Mouse (Mus musculus) layer of hippocampus, postnatal 10 days (tissue): ENCODE measurements around the gene Dgke. TPM values are rescaled to one million over a fixed set of nuclear protein-coding genes. Genes with fewer than 3 reads are reported as not detected.
"Not testable (repeated sequence)": the region's sequence is repeated elsewhere in the genome, so short reads cannot be mapped to it uniquely, and the experiment has no call there.

Source experiments
- DNase-seq, 2 experiments: peaks; one replicate each; pipeline ENCODE4 v3.0.0; 2021; ENCODE audit warnings: low spot score in 2 of 2
- total RNA-seq, 2 experiments: library from RNA; stranded (reverse); gene quantifications; 2 replicates each; pipeline ENCODE4 v1.2.3; 2021

Dgke gene
- total RNA-seq, 2 experiments from 2014 or later, result 35.4 to 37.8 TPM

DNA sequence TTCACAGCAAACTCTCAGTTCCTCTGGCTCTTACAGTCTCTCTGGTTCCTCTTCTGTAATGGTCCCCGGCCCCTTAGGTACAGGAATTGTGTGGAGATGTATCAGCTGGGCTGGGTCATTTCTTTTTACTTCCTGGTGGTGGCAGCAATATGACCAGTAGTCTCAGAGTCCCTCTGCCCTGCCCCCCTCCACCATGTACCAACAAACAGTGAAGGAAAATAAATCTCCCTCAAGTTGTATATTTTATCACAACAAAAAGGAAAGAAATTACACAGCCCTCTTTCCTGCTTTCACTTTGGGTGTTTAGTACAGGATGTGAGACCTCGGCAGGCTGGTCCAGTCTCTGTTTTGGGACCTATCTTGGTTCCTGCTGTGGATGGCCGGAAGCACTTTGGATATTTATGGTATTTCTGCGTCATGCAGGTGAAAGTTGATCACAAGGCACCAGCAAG is 9.7 kb upstream of the Dgke start:
- DNase-seq, result no peak

DNA sequence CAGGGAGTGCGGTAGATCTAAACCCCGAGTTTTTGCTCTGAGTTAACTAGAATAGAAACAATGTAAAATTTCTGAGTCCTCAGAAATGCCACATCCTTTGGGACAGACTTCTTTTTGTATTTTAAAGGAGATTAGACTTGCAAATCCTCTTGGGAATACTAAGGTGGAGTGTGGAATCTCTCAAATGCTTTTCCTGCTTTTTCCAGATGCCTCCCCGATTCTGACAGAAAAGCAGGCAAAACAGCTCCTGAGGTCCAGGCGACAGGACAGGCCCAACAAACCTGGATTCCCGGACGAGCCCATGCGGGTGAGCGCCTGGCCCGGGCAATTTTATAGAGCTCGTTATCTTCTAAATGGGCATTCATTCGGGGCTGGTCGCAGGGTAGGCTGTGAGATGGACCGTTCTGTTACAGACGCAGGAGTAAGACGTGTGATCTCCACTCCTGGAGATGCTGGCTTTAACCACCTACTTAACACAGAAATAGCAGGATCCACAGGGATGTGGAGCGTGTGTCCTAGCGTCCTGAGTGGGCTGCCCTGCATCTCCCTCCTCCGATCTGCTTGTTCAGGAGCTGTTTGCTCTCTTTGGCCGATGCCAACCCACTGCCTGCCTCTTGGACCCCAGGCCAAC is 8.2 kb upstream of the Dgke start:
- no peak for DNase-seq

- DNase-seq, result no peak
Observed at GRCm38 (mm10) chr11:89073541-89073940, 6.9 kb upstream of the Dgke start, which contains the start of gene Gm525. Gm525 (plus strand) TSS chr11:89073841.

DNA sequence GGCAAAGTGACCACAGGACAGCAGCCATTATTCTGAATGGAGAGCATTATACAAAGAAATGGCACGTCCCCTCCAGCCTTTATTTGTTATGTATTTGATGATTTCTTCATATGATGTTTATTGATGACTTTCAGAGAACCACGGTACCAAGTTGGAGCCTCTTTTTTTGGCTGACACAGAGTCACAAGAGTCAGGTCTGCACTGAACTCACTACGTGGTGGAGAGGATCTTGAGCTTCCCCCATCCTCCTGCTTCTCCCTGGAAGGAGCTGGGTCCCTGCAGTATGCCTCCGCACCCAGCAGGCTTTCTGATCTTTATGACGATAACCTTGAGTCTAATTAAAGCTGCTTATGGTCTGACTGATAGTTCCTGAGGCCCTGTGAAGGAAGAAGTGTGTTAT is 4.9 kb upstream of the Dgke start:
- no peak for DNase-seq

GRCm38 (mm10) chr11:89069303-89069702 is 2.7 kb upstream of the Dgke start:
- DNase-seq, result peak; percentile 70 to 76

- DNase-seq, result no peak
Observed at GRCm38 (mm10) chr11:89068649-89069048, 2.0 kb upstream of the Dgke start.

GRCm38 (mm10) chr11:89067871-89068490 is 1.3 kb upstream of the Dgke start:
- no peak for DNase-seq

DNA sequence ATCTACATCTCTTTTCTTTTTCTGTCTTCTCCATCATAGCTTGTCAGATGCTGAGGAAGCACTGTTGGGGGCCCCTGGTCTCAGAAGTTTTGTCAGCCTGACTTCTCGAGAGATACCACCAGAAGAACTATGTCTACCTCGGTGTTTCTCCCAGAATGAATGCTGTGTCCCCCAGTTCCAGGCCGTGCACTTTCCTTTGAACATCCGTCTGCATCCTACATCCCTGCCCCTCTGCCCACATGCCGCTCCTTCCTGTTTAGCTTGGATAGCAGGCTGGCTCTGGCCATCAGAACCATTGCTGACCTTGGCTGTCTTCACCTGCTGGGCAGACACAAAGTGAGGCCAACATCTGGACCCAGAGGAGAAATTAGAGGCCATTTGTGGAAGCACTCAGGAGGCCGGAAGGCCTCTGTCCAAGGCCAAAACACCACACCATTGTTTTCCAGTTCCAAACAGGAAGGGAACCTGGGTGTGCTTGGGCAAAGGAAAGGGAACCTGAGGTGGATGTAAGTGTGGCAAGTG is 712 bp upstream of the Dgke start:
- no peak for DNase-seq

GRCm38 (mm10) chr11:89066126-89066525 is 524 bp downstream of the Dgke start:
- DNase-seq, result no peak

DNA sequence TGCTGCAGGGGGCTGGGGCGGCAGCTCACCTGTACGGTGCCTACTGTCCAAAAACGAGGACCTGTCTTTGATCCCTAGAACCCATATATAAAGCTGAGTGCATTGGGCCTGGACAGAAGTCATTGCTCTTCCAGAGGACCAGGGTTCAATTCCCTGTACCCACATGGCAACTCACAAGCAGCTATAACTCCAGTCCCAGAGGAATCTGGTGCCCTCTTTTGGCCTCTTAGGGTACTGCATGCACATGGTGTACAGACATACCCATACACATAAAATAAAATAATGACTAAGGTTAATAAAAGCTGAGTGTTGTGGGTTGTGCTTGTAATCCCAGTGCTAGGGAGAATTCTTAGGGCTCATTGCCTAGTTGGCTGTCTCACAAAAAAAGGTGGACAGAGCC is 1.4 kb downstream of the Dgke start:
- no peak for DNase-seq

DNA sequence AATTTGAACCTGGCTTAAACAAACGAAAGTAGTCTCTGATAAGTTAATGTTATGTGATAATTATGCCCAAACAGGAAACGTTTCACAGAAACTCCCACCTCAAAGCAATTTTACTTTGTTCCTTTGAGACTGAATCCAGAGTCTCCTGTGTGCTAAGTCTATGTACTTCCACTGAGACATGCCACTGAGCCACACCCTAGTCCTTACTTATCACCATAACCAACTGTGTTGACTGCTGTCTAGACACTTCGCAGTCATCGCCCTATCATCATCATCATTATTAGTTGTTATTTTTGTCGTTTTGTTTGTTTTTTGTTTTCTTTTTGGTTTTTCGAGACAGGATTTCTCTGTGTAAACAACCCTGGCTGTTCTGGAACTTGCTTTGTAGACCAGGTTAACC is 2.3 kb downstream of the Dgke start:
- DNase-seq, result no peak

DNA sequence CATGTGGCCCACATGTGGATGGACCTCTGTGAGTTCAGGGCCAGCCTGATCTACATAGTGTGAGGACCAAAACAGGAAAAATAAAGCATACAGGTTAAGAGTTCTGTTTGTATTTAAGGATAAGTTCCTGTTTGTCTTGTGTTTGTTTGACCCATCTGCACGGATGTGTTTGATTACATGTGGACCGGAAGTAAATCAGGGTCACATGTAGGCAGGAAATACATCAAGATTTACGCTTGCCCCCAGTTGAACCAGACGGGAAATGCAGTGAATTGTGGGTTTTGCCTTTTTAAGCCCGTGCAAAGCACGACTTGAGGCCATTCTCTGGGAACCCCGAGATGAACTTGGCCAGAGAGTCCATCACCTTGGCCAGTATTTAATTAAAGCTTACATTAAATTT is 5.3 kb downstream of the Dgke start:
- DNase-seq, result no peak

DNA sequence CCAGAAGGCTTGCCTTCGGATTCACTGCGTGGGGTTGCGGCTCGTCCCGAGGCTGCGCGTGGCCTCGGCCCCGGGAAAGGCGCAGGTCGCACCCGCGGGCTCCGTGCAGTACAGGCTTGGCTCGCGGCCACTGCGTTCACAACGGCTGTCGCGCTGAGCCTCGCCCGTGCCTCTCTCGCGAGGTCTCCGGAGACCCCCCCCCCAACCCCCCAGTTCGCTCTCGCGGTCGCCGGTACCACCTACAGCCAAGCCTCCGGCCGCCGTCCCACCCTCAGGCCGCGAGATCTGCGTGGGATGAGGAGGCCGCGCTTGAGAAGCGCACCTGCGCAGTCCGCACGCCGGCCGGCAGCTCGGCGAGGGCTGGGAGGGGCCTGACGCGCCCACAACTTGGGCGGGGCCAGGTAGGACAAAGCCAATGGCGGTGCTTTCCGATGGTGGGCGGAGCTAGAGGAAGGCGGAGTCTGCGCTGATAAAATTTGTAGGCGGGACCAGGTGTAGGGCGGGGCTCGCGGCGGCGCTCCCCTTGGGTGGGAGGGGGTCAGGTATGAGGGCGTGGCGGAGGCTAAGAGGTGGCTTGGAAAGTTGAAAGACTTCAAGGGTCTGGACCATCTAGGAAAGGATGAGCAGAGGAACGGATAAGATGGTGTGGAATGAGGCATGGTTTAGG is 6.1 kb downstream of the Dgke start:
- DNase-seq, result peak; percentile 87 to 91

DNA sequence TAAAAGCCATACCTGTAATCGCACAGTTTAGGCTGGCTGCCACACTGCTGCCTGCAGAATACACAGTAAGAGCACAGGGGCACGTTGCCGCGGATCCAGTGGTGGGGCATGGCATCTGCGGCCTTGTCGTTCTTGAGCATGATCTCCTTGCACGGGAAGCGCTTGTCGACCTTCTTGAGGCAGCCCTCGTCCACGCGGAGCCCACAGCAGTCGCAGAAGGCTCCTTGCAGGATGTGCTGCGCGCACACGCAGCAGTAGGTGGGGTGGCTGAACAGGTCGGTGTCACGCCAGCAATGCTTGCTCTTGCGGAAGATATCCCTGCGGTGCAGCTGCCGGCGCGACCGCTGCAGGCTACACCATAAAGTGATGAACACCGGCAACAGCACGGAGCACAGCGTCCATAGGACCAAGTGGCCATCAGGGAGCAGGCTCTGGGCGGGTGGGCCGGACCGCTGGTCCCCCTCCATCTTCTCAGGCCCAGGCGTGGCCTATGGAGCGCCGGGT is 6.7 kb downstream of the Dgke start:
- peak in 1 of 2 experiments; percentile 31 for DNase-seq

GRCm38 (mm10) chr11:89058515-89059270 is 8.0 kb downstream of the Dgke start:
- no peak for DNase-seq

DNA sequence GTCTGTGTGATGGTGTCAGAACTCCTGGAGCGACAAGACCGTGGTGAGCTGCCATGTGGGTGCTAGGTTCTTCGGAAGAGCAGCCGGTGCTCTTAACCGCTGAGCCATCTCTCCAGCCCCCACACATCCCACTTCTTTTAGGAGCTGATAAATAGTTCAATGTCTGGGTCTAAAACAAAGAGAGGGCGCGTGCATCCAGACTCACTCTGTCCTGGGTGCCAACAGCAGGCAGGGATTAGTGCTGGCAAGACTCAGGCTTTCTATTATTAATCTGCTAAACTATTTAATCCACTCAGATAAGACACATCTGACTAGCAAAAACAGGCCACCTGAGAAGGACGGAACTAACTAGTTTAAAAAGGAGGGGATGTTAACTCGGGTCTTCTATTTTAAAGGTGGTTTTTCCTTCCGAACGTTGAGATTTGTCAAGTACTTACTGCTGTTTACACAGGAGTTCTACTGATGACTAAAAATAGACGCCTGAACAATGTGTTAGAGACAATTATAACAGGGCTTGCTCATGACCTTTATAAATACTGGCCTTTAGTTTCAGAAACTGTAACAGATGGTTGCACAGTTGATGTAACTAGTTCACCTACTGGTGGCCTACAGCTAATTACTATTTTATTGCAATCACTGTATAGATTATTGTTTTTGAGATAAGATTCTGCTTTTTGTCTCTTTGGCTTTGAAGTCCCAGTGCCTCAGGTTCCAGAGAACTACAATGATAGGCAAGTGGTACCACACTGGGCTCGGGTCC is 10.5 kb downstream of the Dgke start:
- DNase-seq, result no peak

- DNase-seq, result no peak
Observed at GRCm38 (mm10) chr11:89051767-89052166, 14.9 kb downstream of the Dgke start.

DNA sequence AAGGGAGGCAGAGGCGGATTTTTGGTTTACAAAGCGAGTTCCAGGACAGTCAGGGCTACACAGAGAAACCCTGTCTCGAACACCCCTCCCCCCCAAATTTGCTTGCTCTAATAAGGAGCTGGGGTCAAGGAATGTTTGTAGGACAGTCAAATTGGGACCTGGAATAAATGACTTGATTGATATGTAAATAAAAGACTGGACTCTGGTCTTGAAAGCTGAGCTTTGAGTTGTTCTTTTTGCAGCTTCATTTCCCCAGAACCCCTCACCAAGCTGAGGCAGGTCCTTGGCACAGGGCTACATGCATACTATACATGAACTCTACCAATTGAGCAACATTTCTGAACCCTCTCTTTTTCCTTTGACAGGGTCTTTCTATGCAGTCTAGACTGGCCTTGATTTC is 20.6 kb downstream of the Dgke start:
- no peak for DNase-seq

GRCm38 (mm10) chr11:89045501-89045900 is 21.1 kb downstream of the Dgke start:
- DNase-seq, result not testable (repeated sequence)

- DNase-seq, result no peak
Observed at GRCm38 (mm10) chr11:89043046-89043445, 23.6 kb downstream of the Dgke start.

GRCm38 (mm10) chr11:89041073-89041472 is 25.6 kb downstream of the Dgke start:
- DNase-seq, result not testable (repeated sequence)
